ENCODE assay signal across 8 mouse cellular contexts in genomic region chr10:45485226-45485760, GRCm38 (mm10). TPM values are rescaled to one million over a fixed set of nuclear protein-coding genes. Genes with fewer than 3 reads are reported as not detected.
DNase-seq lines count a peak whose midpoint lies in the region; ATAC-seq and TF ChIP-seq lines count a peak whose summit lies in the region.

No protein-coding gene starts in this region.

- peak overlapping the region; percentile 47 for H3K9ac ChIP-seq in heart, embryonic 15.5 days
- H3K9ac ChIP-seq in hindbrain, embryonic 11.5 days (ENCODE audit: low read depth, low read length): peak overlapping the region; percentile 77
- H3K9ac ChIP-seq in midbrain, embryonic 11.5 days (ENCODE audit: low read length): peak overlapping the region; percentile 88

- peak overlapping the region; percentile 76 for H3K4me3 ChIP-seq in heart, embryonic 15.5 days
- peak overlapping the region; percentile 73 for H3K4me3 ChIP-seq in bone marrow macrophage, adult 2 months (ENCODE audit: insufficient read depth, low read length)
- H3K4me3 ChIP-seq in hindbrain, embryonic 11.5 days (ENCODE audit: low read depth, low read length): peak overlapping the region; percentile 71
- peak overlapping the region; percentile 69 for H3K4me3 ChIP-seq in midbrain, embryonic 11.5 days (ENCODE audit: low read depth, low read length)

- no peak for TF ChIP-seq CTCF in bone marrow macrophage, adult 2 months (IDR thresholded peaks at IDR 0.05; ENCODE audit: low read depth, low read length)

- peak overlapping the region; percentile 98 for H3K4me2 ChIP-seq in heart, embryonic 15.5 days
- peak overlapping the region; percentile 84 for H3K4me2 ChIP-seq in hindbrain, embryonic 11.5 days (replicated peaks; ENCODE audit: low read depth, low read length)
- H3K4me2 ChIP-seq in midbrain, embryonic 11.5 days: peak overlapping the region; percentile 79

- peak; percentile 67; the same call in 1 of the 2 replicates for ATAC-seq in heart, embryonic 15.5 days (replicated peaks; ENCODE audit: insufficient number of reproducible peaks, insufficient read depth, low FRiP score, low read depth)
- ATAC-seq in hindbrain, embryonic 11.5 days (ENCODE audit: low FRiP score): no peak
- peak; percentile 0; the same call in 1 of the 2 replicates for ATAC-seq in midbrain, embryonic 11.5 days (ENCODE audit: low FRiP score)

- 2% methylated on average over 32 of the region's 32 CpGs for WGBS in heart, embryonic 15.5 days
- WGBS in hindbrain, embryonic 11.5 days: under 1% methylated on average over 32 of the region's 32 CpGs
- under 1% methylated on average over 32 of the region's 32 CpGs for WGBS in midbrain, embryonic 11.5 days

- H3K27me3 ChIP-seq in heart, embryonic 15.5 days: peaks cover 27% of the 10 kb centered on the region
- no peaks in the 10 kb centered on the region for H3K27me3 ChIP-seq in hindbrain, embryonic 11.5 days (ENCODE audit: control insufficient read depth, insufficient read depth, low read length)
- no peaks in the 10 kb centered on the region for H3K27me3 ChIP-seq in midbrain, embryonic 11.5 days (ENCODE audit: control insufficient read depth, insufficient read depth, low read length)

- intact Hi-C loops in gastrocnemius, postnatal 36 days (cut with DNase I): no loop called here

- TF ChIP-seq POLR2A in bone marrow macrophage, adult 2 months (IDR thresholded peaks at IDR 0.05; ENCODE audit: borderline replicate concordance, low read depth, low read length): no peak

- H3K4me1 ChIP-seq in heart, embryonic 15.5 days (replicated peaks): peaks cover 12% of the 10 kb centered on the region
- no peaks in the 10 kb centered on the region for H3K4me1 ChIP-seq in bone marrow macrophage, adult 2 months (ENCODE audit: control insufficient read depth, insufficient read depth, low read length)
- no peaks in the 10 kb centered on the region for H3K4me1 ChIP-seq in hindbrain, embryonic 11.5 days (replicated peaks; ENCODE audit: control insufficient read depth, insufficient read depth, low read length)
- no peaks in the 10 kb centered on the region for H3K4me1 ChIP-seq in midbrain, embryonic 11.5 days (ENCODE audit: control insufficient read depth, insufficient read depth, low read length)

- DNase-seq in heart, adult 18-20 months: no peak
- DNase-seq in hindbrain, embryonic 11.5 days (ENCODE audit: low spot score): peak; percentile 81
- no peak for DNase-seq in midbrain, embryonic 11.5 days (ENCODE audit: low spot score, missing footprints)
- DNase-seq in cerebellum, adult 11 months: no peak
- DNase-seq in spleen, postnatal 36 days (ENCODE audit: low spot score in 2 of 2): no peak
- no peak for DNase-seq in gastrocnemius, postnatal 36 days

- no peaks in the 10 kb centered on the region for H3K36me3 ChIP-seq in heart, embryonic 15.5 days
- no peaks in the 10 kb centered on the region for H3K36me3 ChIP-seq in hindbrain, embryonic 11.5 days (ENCODE audit: control insufficient read depth, insufficient read depth, low read length)
- no peaks in the 10 kb centered on the region for H3K36me3 ChIP-seq in midbrain, embryonic 11.5 days (ENCODE audit: control insufficient read depth, insufficient read depth, low read length)

- no peaks in the 10 kb centered on the region for H3K9me3 ChIP-seq in heart, embryonic 15.5 days (replicated peaks)
- no peaks in the 10 kb centered on the region for H3K9me3 ChIP-seq in hindbrain, embryonic 11.5 days (ENCODE audit: control insufficient read depth, low read length)
- H3K9me3 ChIP-seq in midbrain, embryonic 11.5 days (ENCODE audit: control insufficient read depth, low read length): no peaks in the 10 kb centered on the region

- H3K27ac ChIP-seq in heart, embryonic 15.5 days: no peak overlapping the region
- H3K27ac ChIP-seq in bone marrow macrophage, adult 2 months (ENCODE audit: insufficient read depth, low read depth, low read length): no peak overlapping the region
- peak overlapping the region; percentile 90 for H3K27ac ChIP-seq in hindbrain, embryonic 11.5 days (ENCODE audit: low read depth, low read length)
- peak overlapping the region; percentile 86 for H3K27ac ChIP-seq in midbrain, embryonic 11.5 days (ENCODE audit: low read depth, low read length)

RNA-seq across cellular contexts. Expression of gene Lin28b, which starts 0.9 kb away (rescaled TPM):
- 2.2 and 3.5 TPM in 2 replicates for polyA plus RNA-seq in heart, embryonic 15.5 days (2015; fragmentation: Nextera tagmentation; extraction: Ambion mirVana)
- total RNA-seq in heart, adult 18-20 months (2021): under 1 TPM; 0.05 to 0.08 TPM
- polyA plus RNA-seq in bone marrow macrophage, adult 2 months (2012; ENCODE audit: insufficient read depth, insufficient read length, missing spikeins): not detected in 2 replicates
- 14.8 and 17.1 TPM in 2 replicates for polyA plus RNA-seq in hindbrain, embryonic 11.5 days (2014; fragmentation: Nextera tagmentation; extraction: Ambion mirVana)
- polyA plus RNA-seq in midbrain, embryonic 11.5 days (2014; fragmentation: Nextera tagmentation; extraction: Ambion mirVana): 27.3 and 27.5 TPM in 2 replicates
- not detected for total RNA-seq in gastrocnemius, postnatal 36 days (2021)

Comparison
In these comparisons a context has a peak if more than half of its experiments do, and no peak if none do; other contexts are left out.
1. H3K27ac ChIP-seq: peak in hindbrain, embryonic 11.5 days (single experiment) and midbrain, embryonic 11.5 days (single experiment); none in heart, embryonic 15.5 days (single experiment) and bone marrow macrophage, adult 2 months (single experiment).
2. Peak in every context shown above with its lines, with median percentiles within 50 percentile points of each other: H3K4me2 ChIP-seq, H3K4me3 ChIP-seq and H3K9ac ChIP-seq.